Mouse (Mus musculus): ENCODE measurements at regions not wholly inside any gene's neighbourhood (a gene's known extent, or its start where the extent isn't known, plus 50 kb on each side); places are given as distances from the start of the nearest gene placed in this dataset.

- Histone ChIP-seq H3K4me3 (ENCODE audit: low read length) (no peak overlapping the region), H3K4me1 (ENCODE audit: control insufficient read depth, insufficient read depth, low read depth, low read length) (no peaks in the 10 kb centered on the region), H3K36me3 (ENCODE audit: control insufficient read depth, insufficient read depth, low read length) (no peaks in the 10 kb centered on the region), H3K9ac (ENCODE audit: low read depth, low read length) (no peak overlapping the region), H3K4me2 (ENCODE audit: low read length) (no peak overlapping the region), H3K27me3 (replicated peaks; ENCODE audit: control insufficient read depth, insufficient read depth, low read length) (no peaks in the 10 kb centered on the region), H3K9me3 (ENCODE audit: control insufficient read depth, low read length) (no peaks in the 10 kb centered on the region), H3K27ac (ENCODE audit: low read depth, low read length) (no peak overlapping the region)
- WGBS, result 90% methylated on average over 6 of the region's 6 CpGs
- ATAC-seq, result no peak
Measured at GRCm38 (mm10) chr13:112073519-112074406, 214.5 kb upstream of the Ankrd55 start.

- WGBS, result 57% methylated on average over 5 of the region's 5 CpGs
- Histone ChIP-seq H3K27ac (ENCODE audit: low read depth, low read length) (no peak overlapping the region), H3K9ac (ENCODE audit: low read depth, low read length) (no peak overlapping the region), H3K27me3 (replicated peaks; ENCODE audit: control insufficient read depth, insufficient read depth, low read length) (no peaks in the 10 kb centered on the region), H3K9me3 (ENCODE audit: control insufficient read depth, low read length) (no peaks in the 10 kb centered on the region), H3K4me1 (ENCODE audit: control insufficient read depth, insufficient read depth, low read depth, low read length) (no peaks in the 10 kb centered on the region), H3K36me3 (ENCODE audit: control insufficient read depth, insufficient read depth, low read length) (no peaks in the 10 kb centered on the region), H3K4me3 (ENCODE audit: low read length) (no peak overlapping the region), H3K4me2 (ENCODE audit: low read length) (no peak overlapping the region)
- ATAC-seq, result no peak
Measured at GRCm38 (mm10) chr13:112075847-112076479, 212.3 kb upstream of the Ankrd55 start.

- Histone ChIP-seq H3K4me3 (ENCODE audit: low read length) (no peak overlapping the region), H3K27me3 (replicated peaks; ENCODE audit: control insufficient read depth, insufficient read depth, low read length) (no peaks in the 10 kb centered on the region), H3K4me2 (ENCODE audit: low read length) (no peak overlapping the region), H3K9me3 (ENCODE audit: control insufficient read depth, low read length) (no peaks in the 10 kb centered on the region), H3K36me3 (ENCODE audit: control insufficient read depth, insufficient read depth, low read length) (no peaks in the 10 kb centered on the region), H3K9ac (ENCODE audit: low read depth, low read length) (no peak overlapping the region), H3K4me1 (ENCODE audit: control insufficient read depth, insufficient read depth, low read depth, low read length) (no peaks in the 10 kb centered on the region), H3K27ac (ENCODE audit: low read depth, low read length) (no peak overlapping the region)
- no peak for ATAC-seq
- 85% methylated on average over 5 of the region's 5 CpGs for WGBS
Measured at GRCm38 (mm10) chr13:112078088-112078487, 210.2 kb upstream of the Ankrd55 start.

GRCm38 (mm10) chr13:112081935-112082334 is 206.3 kb upstream of the Ankrd55 start:
- Histone ChIP-seq H3K9ac (ENCODE audit: low read depth, low read length) (no peak overlapping the region), H3K4me2 (ENCODE audit: low read length) (no peak overlapping the region), H3K36me3 (ENCODE audit: control insufficient read depth, insufficient read depth, low read length) (no peaks in the 10 kb centered on the region), H3K4me1 (ENCODE audit: control insufficient read depth, insufficient read depth, low read depth, low read length) (no peaks in the 10 kb centered on the region; the same call in 1 of the 2 replicates), H3K27me3 (replicated peaks; ENCODE audit: control insufficient read depth, insufficient read depth, low read length) (no peaks in the 10 kb centered on the region), H3K9me3 (ENCODE audit: control insufficient read depth, low read length) (no peaks in the 10 kb centered on the region), H3K4me3 (ENCODE audit: low read length) (no peak overlapping the region), H3K27ac (ENCODE audit: low read depth, low read length) (no peak overlapping the region)
- no peak for ATAC-seq
- 89% methylated on average over 3 of the region's 3 CpGs for WGBS

- WGBS, result 62% methylated on average over 15 of the region's 15 CpGs
Measured at GRCm38 (mm10) chr13:112084484-112085278, 203.6 kb upstream of the Ankrd55 start.

GRCm38 (mm10) chr13:112088312-112088771 is 199.9 kb upstream of the Ankrd55 start:
- Histone ChIP-seq H3K36me3 (ENCODE audit: control insufficient read depth, insufficient read depth, low read length) (no peaks in the 10 kb centered on the region), H3K27me3 (replicated peaks; ENCODE audit: control insufficient read depth, insufficient read depth, low read length) (no peaks in the 10 kb centered on the region), H3K27ac (ENCODE audit: low read depth, low read length) (no peak overlapping the region), H3K9me3 (ENCODE audit: control insufficient read depth, low read length) (no peaks in the 10 kb centered on the region), H3K9ac (ENCODE audit: low read depth, low read length) (no peak overlapping the region), H3K4me1 (ENCODE audit: control insufficient read depth, insufficient read depth, low read depth, low read length) (no peaks in the 10 kb centered on the region; the same call in 1 of the 2 replicates), H3K4me3 (ENCODE audit: low read length) (no peak overlapping the region), H3K4me2 (ENCODE audit: low read length) (no peak overlapping the region)
- ATAC-seq, result no peak
- 25% methylated on average over 5 of the region's 5 CpGs for WGBS

More at GRCm38 (mm10) chr13:112084484-112085278, 203.6 kb upstream of the Ankrd55 start:
- Histone ChIP-seq H3K4me2 (ENCODE audit: low read length) (0 out of 2 replicates have a peak overlapping the region, but pooled peaks have one; percentile 13), H3K27me3 (replicated peaks; ENCODE audit: control insufficient read depth, insufficient read depth, low read length) (no peaks in the 10 kb centered on the region), H3K36me3 (ENCODE audit: control insufficient read depth, insufficient read depth, low read length) (no peaks in the 10 kb centered on the region), H3K9me3 (ENCODE audit: control insufficient read depth, low read length) (no peaks in the 10 kb centered on the region), H3K4me1 (ENCODE audit: control insufficient read depth, insufficient read depth, low read depth, low read length) (no peaks in the 10 kb centered on the region; the same call in 1 of the 2 replicates), H3K27ac (ENCODE audit: low read depth, low read length) (no peak overlapping the region), H3K9ac (ENCODE audit: low read depth, low read length) (no peak overlapping the region), H3K4me3 (ENCODE audit: low read length) (no peak overlapping the region)
- no peak for ATAC-seq

- H3K4me1 ChIP-seq (ENCODE audit: control insufficient read depth, insufficient read depth, low read depth, low read length), result no peaks in the 10 kb centered on the region
- no peak overlapping the region for H3K4me3 ChIP-seq (ENCODE audit: low read length)
- ATAC-seq, result no peak
- no peaks in the 10 kb centered on the region for H3K36me3 ChIP-seq (ENCODE audit: control insufficient read depth, insufficient read depth, low read length)
- H3K27me3 ChIP-seq (replicated peaks; ENCODE audit: control insufficient read depth, insufficient read depth, low read length), result no peaks in the 10 kb centered on the region
- 75% methylated on average over 8 of the region's 8 CpGs for whole genome bisulfite sequencing
- no peaks in the 10 kb centered on the region for H3K9me3 ChIP-seq (ENCODE audit: control insufficient read depth, low read length)
- no peak overlapping the region for H3K27ac ChIP-seq (ENCODE audit: low read depth, low read length)
- no peak overlapping the region for H3K9ac ChIP-seq (ENCODE audit: low read depth, low read length)
- H3K4me2 ChIP-seq (ENCODE audit: low read length), result no peak overlapping the region
Measured at GRCm38 (mm10) chr13:112090737-112091136, 197.5 kb upstream of the Ankrd55 start.

- Histone ChIP-seq H3K36me3 (ENCODE audit: control insufficient read depth, insufficient read depth, low read length) (no peaks in the 10 kb centered on the region), H3K27ac (ENCODE audit: low read depth, low read length) (no peak overlapping the region), H3K27me3 (replicated peaks; ENCODE audit: control insufficient read depth, insufficient read depth, low read length) (no peaks in the 10 kb centered on the region), H3K4me3 (ENCODE audit: low read length) (no peak overlapping the region), H3K9me3 (ENCODE audit: control insufficient read depth, low read length) (no peaks in the 10 kb centered on the region), H3K9ac (ENCODE audit: low read depth, low read length) (no peak overlapping the region), H3K4me1 (ENCODE audit: control insufficient read depth, insufficient read depth, low read depth, low read length) (peaks cover 5% of the 10 kb centered on the region; the same call in 1 of the 2 replicates), H3K4me2 (ENCODE audit: low read length) (no peak overlapping the region)
- 68% methylated on average over 10 of the region's 10 CpGs for WGBS
- ATAC-seq, result no peak
Measured at GRCm38 (mm10) chr13:112095595-112096139, 192.6 kb upstream of the Ankrd55 start.
